Mouse (Mus musculus) spleen, postnatal 4 days (tissue): ENCODE measurements at regions not wholly inside any gene's neighbourhood (a gene's known extent, or its start where the extent isn't known, plus 50 kb on each side); places are given as distances from the start of the nearest gene placed in this dataset.

ENCODE experiments used
- DNase-seq, 2 experiments: peaks; one replicate each; pipeline ENCODE4 v3.0.0; 2022; ENCODE audit warnings: low spot score in 2 of 2

- DNase-seq = no peak
These were observed 205.6 kb upstream of the Bcor start for GRCm38 (mm10) chrX:12365582-12366323.

GRCm38 (mm10) chrX:12366801-12367200, 206.6 kb upstream of the Bcor start:
- no peak for DNase-seq

- DNase-seq = no peak
These were observed 213.5 kb upstream of the Bcor start for GRCm38 (mm10) chrX:12373670-12374069.

- no peak for DNase-seq
These were observed 211.8 kb upstream of the Atp6ap2 start for GRCm38 (mm10) chrX:12375796-12376195.

GRCm38 (mm10) chrX:12376238-12376980, 211.2 kb upstream of the Atp6ap2 start:
- no peak for DNase-seq

- no peak for DNase-seq
These were observed 210.2 kb upstream of the Atp6ap2 start for GRCm38 (mm10) chrX:12377441-12377840.

GRCm38 (mm10) chrX:12392145-12392825, 195.3 kb upstream of the Atp6ap2 start:
- DNase-seq = no peak

GRCm38 (mm10) chrX:12409319-12409718, 178.3 kb upstream of the Atp6ap2 start:
- no peak for DNase-seq

- DNase-seq = no peak
These were observed 162.0 kb upstream of the Atp6ap2 start for GRCm38 (mm10) chrX:12425566-12425965.

GRCm38 (mm10) chrX:12426664-12427063, 160.9 kb upstream of the Atp6ap2 start:
- DNase-seq = no peak

GRCm38 (mm10) chrX:12432289-12432688, 155.3 kb upstream of the Atp6ap2 start:
- DNase-seq = no peak

GRCm38 (mm10) chrX:12435656-12436055, 151.9 kb upstream of the Atp6ap2 start:
- DNase-seq = no peak

GRCm38 (mm10) chrX:12436106-12436505, 151.5 kb upstream of the Atp6ap2 start:
- DNase-seq = no peak

GRCm38 (mm10) chrX:12439447-12439846, 148.2 kb upstream of the Atp6ap2 start:
- DNase-seq = no peak

GRCm38 (mm10) chrX:12443794-12444193, 143.8 kb upstream of the Atp6ap2 start:
- DNase-seq = no peak

- no peak for DNase-seq
These were observed 142.5 kb upstream of the Atp6ap2 start for GRCm38 (mm10) chrX:12445093-12445492.

GRCm38 (mm10) chrX:12447962-12448361, 139.6 kb upstream of the Atp6ap2 start:
- no peak for DNase-seq

GRCm38 (mm10) chrX:12449688-12450087, 137.9 kb upstream of the Atp6ap2 start:
- DNase-seq = no peak

GRCm38 (mm10) chrX:12452979-12453769, 134.4 kb upstream of the Atp6ap2 start:
- DNase-seq = no peak

- no peak for DNase-seq
These were observed 125.9 kb upstream of the Atp6ap2 start for GRCm38 (mm10) chrX:12461657-12462056.

- no peak for DNase-seq
These were observed 124.5 kb upstream of the Atp6ap2 start for GRCm38 (mm10) chrX:12462936-12463647.
